Mouse (Mus musculus) ES-CJ7 (cell line): Measurements from ENCODE around the gene Traf7.

ENCODE experiments used
- DNase-seq: peaks from one replicate; pipeline ENCODE4 v3.0.0; 2011; ENCODE audit warnings: low read depth, low spot score

Gene Traf7

GRCm38 (mm10) chr17:24527723-24528559 lies at the start of gene Traf7:
Traf7 (minus strand) TSS chr17:24527938.
- DNase-seq: peak; percentile 100

- no peak for DNase-seq
Measured at GRCm38 (mm10) chr17:24573811-24574210, 46.1 kb upstream of the Traf7 start.

GRCm38 (mm10) chr17:24572651-24573245 lies 45.0 kb upstream of the Traf7 start:
- no peak for DNase-seq

GRCm38 (mm10) chr17:24569837-24570236 lies 42.1 kb upstream of the Traf7 start:
- no peak for DNase-seq

- peak; percentile 42 for DNase-seq
Measured at GRCm38 (mm10) chr17:24567034-24567779, 39.5 kb upstream of the Traf7 start.

- DNase-seq: no peak
Measured at GRCm38 (mm10) chr17:24565792-24566191, 38.1 kb upstream of the Traf7 start.

GRCm38 (mm10) chr17:24565092-24565491 lies 37.4 kb upstream of the Traf7 start:
- DNase-seq: no peak

GRCm38 (mm10) chr17:24564422-24564821 lies 36.7 kb upstream of the Traf7 start:
- no peak for DNase-seq

- no peak for DNase-seq
Measured at GRCm38 (mm10) chr17:24563638-24564037, 35.9 kb upstream of the Traf7 start.

- no peak for DNase-seq
Measured at GRCm38 (mm10) chr17:24561592-24561991, 33.9 kb upstream of the Traf7 start.

GRCm38 (mm10) chr17:24560301-24561028 lies 32.7 kb upstream of the Traf7 start:
- no peak for DNase-seq

GRCm38 (mm10) chr17:24559146-24559545 lies 31.4 kb upstream of the Traf7 start:
- no peak for DNase-seq

- no peak for DNase-seq
Measured at GRCm38 (mm10) chr17:24558600-24559099, 30.9 kb upstream of the Traf7 start.

GRCm38 (mm10) chr17:24557091-24557490 lies 29.4 kb upstream of the Traf7 start:
- DNase-seq: no peak

- DNase-seq: no peak
Measured at GRCm38 (mm10) chr17:24551050-24551444, 23.3 kb upstream of the Traf7 start.

GRCm38 (mm10) chr17:24550416-24551049 lies 22.8 kb upstream of the Traf7 start:
- peak; percentile 80 for DNase-seq

- peak; percentile 99 for DNase-seq
Measured at GRCm38 (mm10) chr17:24549618-24550415, 22.1 kb upstream of the Traf7 start, which contains the start of gene Pkd1. Pkd1 (plus strand) TSS chr17:24549834.

GRCm38 (mm10) chr17:24548921-24549617 lies 21.3 kb upstream of the Traf7 start:
- no peak for DNase-seq

- DNase-seq: no peak
Measured at GRCm38 (mm10) chr17:24548435-24548834, 20.7 kb upstream of the Traf7 start.
